Mouse (Mus musculus): ENCODE measurements at regions not wholly inside any gene's neighbourhood (a gene's known extent, or its start where the extent isn't known, plus 50 kb on each side); places are given as distances from the start of the nearest gene placed in this dataset.
A peak's percentile ranks its signal among the peaks of the same experiment; 100 is the strongest.

DNA sequence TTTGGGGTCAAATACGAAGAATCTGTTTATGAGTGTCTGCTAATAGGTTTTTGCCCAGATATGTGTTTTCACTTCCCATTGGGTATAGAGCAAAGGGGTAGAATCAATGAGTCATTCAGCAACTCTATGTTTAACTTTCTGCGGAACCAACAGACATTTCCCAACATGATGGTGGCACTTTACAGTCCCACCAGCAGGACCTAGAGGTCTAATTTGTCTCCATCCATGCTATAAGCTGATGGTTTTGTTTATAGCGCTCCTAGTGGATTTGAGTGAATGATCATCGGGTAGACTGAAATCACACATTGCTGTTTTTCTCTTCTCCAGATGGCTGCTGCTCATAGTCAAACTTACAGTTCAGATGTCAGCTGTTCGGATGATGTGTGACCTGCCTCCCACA is 99.7 kb upstream of the Arid5b start:
- TF ChIP-seq CTCF (IDR thresholded peaks at IDR 0.05; ENCODE audit: low read depth): no peak
- Histone ChIP-seq H3K27ac (no peak overlapping the region), H3K4me1 (replicated peaks; ENCODE audit: insufficient read depth, low read length) (no peaks in the 10 kb centered on the region), H3K9ac (ENCODE audit: low read depth, low read length) (no peak overlapping the region), H3K4me3 (replicated peaks; ENCODE audit: low read depth, low read length) (no peak overlapping the region), H3K4me2 (ENCODE audit: low read length) (no peak overlapping the region), H3K27me3 (ENCODE audit: insufficient read depth, low read length) (no peaks in the 10 kb centered on the region), H3K36me3 (ENCODE audit: insufficient read depth, low read length) (no peaks in the 10 kb centered on the region), H3K9me3 (replicated peaks; ENCODE audit: low read length) (no peaks in the 10 kb centered on the region)
- ATAC-seq (replicated peaks; ENCODE audit: low FRiP score, low read depth) (no peak), DNase-seq (ENCODE audit: low spot score) (peak; percentile 21)
- 83% methylated on average over 5 of the region's 5 CpGs for WGBS

DNA sequence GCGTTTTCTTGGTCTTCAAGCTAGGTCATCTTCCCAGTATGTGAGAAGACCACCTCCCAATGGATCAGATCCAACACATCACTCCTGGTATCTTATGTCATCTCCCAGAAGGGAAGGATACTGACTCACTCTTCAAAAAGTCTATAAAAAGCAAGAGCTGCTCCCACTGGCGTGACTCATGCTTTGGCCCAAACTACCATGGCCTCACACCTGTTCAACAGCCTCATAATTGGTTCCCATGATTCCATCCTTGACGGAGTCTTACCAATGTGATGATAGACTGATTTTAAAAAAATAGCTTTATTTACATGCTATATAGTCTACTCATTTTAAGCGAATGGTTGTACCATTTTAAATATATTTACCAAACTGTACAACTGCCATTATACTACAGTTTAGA is 98.9 kb upstream of the Arid5b start:
- no peaks in the 10 kb centered on the region for H3K27me3 ChIP-seq (ENCODE audit: insufficient read depth, low read length)
- no peak for TF ChIP-seq CTCF (IDR thresholded peaks at IDR 0.05; ENCODE audit: low read depth)

DNA sequence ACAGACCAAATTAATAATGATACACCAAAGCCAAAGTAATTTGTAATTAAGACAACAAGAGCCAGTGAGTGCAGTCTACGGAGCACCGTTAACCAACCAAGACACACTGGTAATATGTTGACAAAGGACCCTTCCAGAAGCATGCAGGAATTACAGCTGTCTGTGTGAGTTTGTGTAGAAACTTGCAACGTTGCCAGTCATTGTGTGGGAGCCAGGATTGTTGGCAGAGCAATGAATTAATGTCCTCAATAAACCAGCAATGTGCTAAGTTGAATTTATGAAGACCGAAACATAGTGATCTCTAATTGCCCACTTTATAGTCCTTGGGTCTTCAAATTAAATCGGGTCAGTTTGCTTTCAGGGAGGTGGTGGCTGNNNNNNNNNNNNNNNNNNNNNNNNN is 95.3 kb upstream of the Arid5b start:
- H3K9ac ChIP-seq (ENCODE audit: low read depth, low read length): no peak overlapping the region
- H3K36me3 ChIP-seq (ENCODE audit: insufficient read depth, low read length): no peaks in the 10 kb centered on the region
- no peaks in the 10 kb centered on the region for H3K9me3 ChIP-seq (replicated peaks; ENCODE audit: low read length)
- H3K4me2 ChIP-seq (ENCODE audit: low read length): no peak overlapping the region
- TF ChIP-seq CTCF (IDR thresholded peaks at IDR 0.05; ENCODE audit: low read depth): no peak
- no peaks in the 10 kb centered on the region for H3K4me1 ChIP-seq (replicated peaks; ENCODE audit: insufficient read depth, low read length)
- WGBS: 60% methylated on average over 5 of the region's 5 CpGs
- H3K27me3 ChIP-seq (ENCODE audit: insufficient read depth, low read length): no peaks in the 10 kb centered on the region
- DNase-seq (ENCODE audit: low spot score) (no peak), ATAC-seq (replicated peaks; ENCODE audit: low FRiP score, low read depth) (no peak)
- H3K4me3 ChIP-seq (replicated peaks; ENCODE audit: low read depth, low read length): no peak overlapping the region
- H3K27ac ChIP-seq: no peak overlapping the region

More for the DNA sequence above, 98.9 kb upstream of the Arid5b start:
- DNase-seq (ENCODE audit: low spot score) (no peak), ATAC-seq (replicated peaks; ENCODE audit: low FRiP score, low read depth) (no peak)
- Histone ChIP-seq H3K4me3 (replicated peaks; ENCODE audit: low read depth, low read length) (no peak overlapping the region), H3K4me2 (ENCODE audit: low read length) (no peak overlapping the region), H3K4me1 (replicated peaks; ENCODE audit: insufficient read depth, low read length) (no peaks in the 10 kb centered on the region), H3K36me3 (ENCODE audit: insufficient read depth, low read length) (no peaks in the 10 kb centered on the region), H3K27ac (no peak overlapping the region), H3K9ac (ENCODE audit: low read depth, low read length) (no peak overlapping the region), H3K9me3 (replicated peaks; ENCODE audit: low read length) (no peaks in the 10 kb centered on the region)
- WGBS: 95% methylated on average over 4 of the region's 4 CpGs

DNA sequence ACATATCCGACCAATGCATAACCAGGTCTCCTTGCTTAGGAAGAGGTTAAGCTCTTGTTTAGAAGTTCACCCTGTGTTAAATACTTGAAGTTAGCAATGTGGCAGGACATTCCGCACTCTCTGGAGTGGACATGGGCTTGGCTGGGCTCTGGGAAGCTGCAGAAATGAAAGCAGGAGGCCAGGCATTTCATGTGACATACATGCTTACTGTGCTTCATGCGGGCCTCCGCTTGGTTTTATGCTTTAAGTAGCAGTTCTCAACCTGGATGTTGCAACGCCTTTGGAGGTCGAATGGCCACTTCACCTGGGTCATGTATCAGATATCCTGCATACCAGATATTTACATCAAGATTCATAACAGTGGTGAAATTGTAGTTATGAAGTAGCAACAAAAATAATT is 93.2 kb upstream of the Arid5b start:
- Histone ChIP-seq H3K36me3 (ENCODE audit: insufficient read depth, low read length) (no peaks in the 10 kb centered on the region), H3K9me3 (replicated peaks; ENCODE audit: low read length) (no peaks in the 10 kb centered on the region), H3K4me3 (replicated peaks; ENCODE audit: low read depth, low read length) (no peak overlapping the region), H3K27ac (no peak overlapping the region), H3K9ac (ENCODE audit: low read depth, low read length) (no peak overlapping the region), H3K27me3 (ENCODE audit: insufficient read depth, low read length) (no peaks in the 10 kb centered on the region), H3K4me1 (replicated peaks; ENCODE audit: insufficient read depth, low read length) (no peaks in the 10 kb centered on the region), H3K4me2 (ENCODE audit: low read length) (no peak overlapping the region)
- no peak for ATAC-seq (replicated peaks; ENCODE audit: low FRiP score, low read depth)
- 86% methylated on average over 6 of the region's 6 CpGs for WGBS
- no peak for TF ChIP-seq CTCF (IDR thresholded peaks at IDR 0.05; ENCODE audit: low read depth)
- no peak for DNase-seq (ENCODE audit: low spot score)

DNA sequence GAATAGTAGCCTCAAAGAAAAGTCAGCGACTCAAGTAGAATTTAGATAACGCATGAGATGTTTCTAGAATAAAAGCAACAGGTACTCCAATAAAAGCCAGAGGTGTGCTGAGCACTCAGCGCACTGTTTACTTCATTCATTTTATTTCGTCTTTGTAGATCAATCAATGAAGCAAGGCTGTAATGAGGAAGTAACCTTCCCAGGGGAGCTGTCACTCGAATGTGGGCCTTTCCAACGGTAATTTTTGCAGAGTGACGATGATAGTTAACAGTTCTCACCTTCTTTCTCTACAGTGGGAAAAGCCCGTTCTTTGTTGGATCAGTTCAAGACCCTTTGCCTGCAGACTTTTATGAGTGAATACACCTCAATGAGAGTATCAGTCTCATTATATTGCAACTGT is 92.4 kb upstream of the Arid5b start:
- TF ChIP-seq CTCF (IDR thresholded peaks at IDR 0.05; ENCODE audit: low read depth): no peak
- H3K9me3 ChIP-seq (replicated peaks; ENCODE audit: low read length): no peaks in the 10 kb centered on the region
- no peak for ATAC-seq (replicated peaks; ENCODE audit: low FRiP score, low read depth)
- H3K4me3 ChIP-seq (replicated peaks; ENCODE audit: low read depth, low read length): no peak overlapping the region
- H3K4me2 ChIP-seq (ENCODE audit: low read length): no peak overlapping the region
- no peak for DNase-seq (ENCODE audit: low spot score)
- no peaks in the 10 kb centered on the region for H3K36me3 ChIP-seq (ENCODE audit: insufficient read depth, low read length)
- H3K27me3 ChIP-seq (ENCODE audit: insufficient read depth, low read length): no peaks in the 10 kb centered on the region
- no peaks in the 10 kb centered on the region for H3K4me1 ChIP-seq (replicated peaks; ENCODE audit: insufficient read depth, low read length)
- H3K9ac ChIP-seq (ENCODE audit: low read depth, low read length): no peak overlapping the region
- WGBS: 84% methylated on average over 8 of the region's 8 CpGs
- no peak overlapping the region for H3K27ac ChIP-seq

DNA sequence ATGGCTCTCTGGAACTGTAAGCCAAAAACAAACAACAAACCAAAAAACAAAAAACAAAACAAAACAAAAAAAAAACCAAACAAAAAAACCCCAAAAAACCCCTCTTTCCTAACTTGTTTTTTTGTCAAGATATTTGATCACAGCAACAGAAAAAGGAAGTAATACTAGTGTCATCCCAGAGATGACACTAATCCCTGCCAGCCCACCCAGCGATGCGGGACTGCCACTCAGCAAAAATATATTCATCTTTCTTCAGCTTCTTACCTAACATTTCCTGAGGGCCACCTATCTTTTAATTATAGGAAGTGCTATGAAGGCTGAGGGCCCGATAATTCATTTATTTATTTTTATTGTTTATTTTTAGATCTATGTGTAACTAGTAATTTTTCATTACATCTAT is 88.3 kb upstream of the Arid5b start:
- no peaks in the 10 kb centered on the region for H3K36me3 ChIP-seq (ENCODE audit: insufficient read depth, low read length)
- no peak overlapping the region for H3K27ac ChIP-seq
- no peaks in the 10 kb centered on the region for H3K9me3 ChIP-seq (replicated peaks; ENCODE audit: low read length)
- WGBS: 91% methylated on average over 3 of the region's 3 CpGs
- no peak overlapping the region for H3K9ac ChIP-seq (ENCODE audit: low read depth, low read length)
- DNase-seq (ENCODE audit: low spot score) (no peak), ATAC-seq (replicated peaks; ENCODE audit: low FRiP score, low read depth) (no peak)
- H3K4me1 ChIP-seq (replicated peaks; ENCODE audit: insufficient read depth, low read length): no peaks in the 10 kb centered on the region
- H3K4me3 ChIP-seq (replicated peaks; ENCODE audit: low read depth, low read length): no peak overlapping the region
- no peak for TF ChIP-seq CTCF (IDR thresholded peaks at IDR 0.05; ENCODE audit: low read depth)
- no peaks in the 10 kb centered on the region for H3K27me3 ChIP-seq (ENCODE audit: insufficient read depth, low read length)
- no peak overlapping the region for H3K4me2 ChIP-seq (ENCODE audit: low read length)

DNA sequence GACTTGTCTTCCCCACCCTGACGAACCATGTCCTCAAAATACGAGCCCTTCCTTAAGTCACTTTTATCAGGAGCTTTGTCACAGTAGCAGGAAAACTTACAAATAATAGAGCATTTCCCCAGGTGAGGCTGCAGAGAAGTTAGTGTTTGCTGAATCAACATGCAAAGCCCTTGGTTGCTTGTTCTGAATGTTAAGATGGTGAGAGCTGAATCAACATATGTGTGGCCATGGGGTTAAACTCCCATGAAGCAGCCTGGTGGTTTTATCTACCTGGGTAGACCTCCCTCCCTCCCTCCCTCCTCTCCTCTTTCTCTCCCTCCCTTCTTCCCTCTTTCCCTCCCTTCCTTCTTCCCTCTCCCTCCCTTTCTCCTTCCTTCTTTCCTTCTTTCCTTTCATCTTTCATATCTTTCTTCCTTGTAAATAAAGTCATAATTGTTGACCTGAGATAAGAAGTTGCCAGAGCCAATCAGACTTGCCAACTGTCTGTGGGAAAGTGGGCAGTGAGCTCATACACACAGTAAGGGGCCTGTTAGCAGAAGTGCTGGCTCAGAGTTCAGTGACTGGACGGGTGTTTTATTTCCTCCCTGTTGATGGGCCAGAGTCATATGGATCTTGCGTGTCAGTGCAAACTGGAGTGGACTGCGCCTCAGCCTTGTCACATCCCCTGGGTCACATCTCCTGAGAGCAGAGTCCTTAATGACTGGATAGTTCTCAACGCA is 82.4 kb upstream of the Arid5b start:
- Histone ChIP-seq H3K4me2 (ENCODE audit: low read length) (no peak overlapping the region), H3K27me3 (ENCODE audit: insufficient read depth, low read length) (no peaks in the 10 kb centered on the region), H3K9ac (ENCODE audit: low read depth, low read length) (no peak overlapping the region), H3K4me3 (replicated peaks; ENCODE audit: low read depth, low read length) (no peak overlapping the region), H3K9me3 (replicated peaks; ENCODE audit: low read length) (no peaks in the 10 kb centered on the region), H3K36me3 (ENCODE audit: insufficient read depth, low read length) (no peaks in the 10 kb centered on the region), H3K27ac (no peak overlapping the region), H3K4me1 (replicated peaks; ENCODE audit: insufficient read depth, low read length) (peaks cover 6% of the 10 kb centered on the region)
- 63% methylated on average over 6 of the region's 6 CpGs for WGBS
- TF ChIP-seq CTCF (IDR thresholded peaks at IDR 0.05; ENCODE audit: low read depth): no peak
- DNase-seq (ENCODE audit: low spot score) (no peak), ATAC-seq (replicated peaks; ENCODE audit: low FRiP score, low read depth) (no peak)

Measured in kidney, postnatal 0 days (tissue).